Mouse (Mus musculus) urinary bladder, postnatal 36 days (tissue): ENCODE measurements around the gene Tmem82.

Source experiments
- DNase-seq, 2 experiments: peaks; one replicate each; pipeline ENCODE4 v3.0.0; 2022; ENCODE audit warnings: low spot score in 2 of 2, mixed read lengths in 1 of 2

The Tmem82 gene

GRCm38 (mm10) chr4:141618565-141619243 lies at the start of gene Tmem82:
TSS of gene Tmem82 (minus strand) at chr4:141618633.
- DNase-seq, result peak in 1 of 2 experiments; percentile 62

- DNase-seq, result no peak
Measured at GRCm38 (mm10) chr4:141664799-141665198, 46.4 kb upstream of the Tmem82 start, which contains the start of gene Plekhm2. TSS of gene Plekhm2 (minus strand) at chr4:141664899.

- peak; percentile 73 to 75 for DNase-seq
Measured at GRCm38 (mm10) chr4:141664011-141664745, 45.7 kb upstream of the Tmem82 start.

- DNase-seq, result peak in 1 of 2 experiments; percentile 22
Measured at GRCm38 (mm10) chr4:141663122-141663931, 44.9 kb upstream of the Tmem82 start.

GRCm38 (mm10) chr4:141660884-141661283 lies 42.5 kb upstream of the Tmem82 start:
- no peak for DNase-seq

- no peak for DNase-seq
Measured at GRCm38 (mm10) chr4:141659739-141660138, 41.3 kb upstream of the Tmem82 start.

- no peak for DNase-seq
Measured at GRCm38 (mm10) chr4:141658846-141659484, 40.5 kb upstream of the Tmem82 start.

- DNase-seq, result no peak
Measured at GRCm38 (mm10) chr4:141656932-141657331, 38.5 kb upstream of the Tmem82 start.

GRCm38 (mm10) chr4:141655908-141656608 lies 37.6 kb upstream of the Tmem82 start:
- DNase-seq, result peak in 1 of 2 experiments; percentile 44

- DNase-seq, result no peak
Measured at GRCm38 (mm10) chr4:141654509-141654908, 36.1 kb upstream of the Tmem82 start.

GRCm38 (mm10) chr4:141653813-141654212 lies 35.4 kb upstream of the Tmem82 start:
- DNase-seq, result no peak

- DNase-seq, result no peak
Measured at GRCm38 (mm10) chr4:141653044-141653443, 34.6 kb upstream of the Tmem82 start.

GRCm38 (mm10) chr4:141651944-141652343 lies 33.5 kb upstream of the Tmem82 start:
- no peak for DNase-seq

- no peak for DNase-seq
Measured at GRCm38 (mm10) chr4:141651286-141651685, 32.9 kb upstream of the Tmem82 start.

GRCm38 (mm10) chr4:141649244-141649643 lies 30.8 kb upstream of the Tmem82 start:
- DNase-seq, result no peak

- DNase-seq, result no peak
Measured at GRCm38 (mm10) chr4:141648262-141648661, 29.8 kb upstream of the Tmem82 start.

GRCm38 (mm10) chr4:141647187-141647586 lies 28.8 kb upstream of the Tmem82 start:
- no peak for DNase-seq

- DNase-seq, result no peak
Measured at GRCm38 (mm10) chr4:141645988-141646387, 27.6 kb upstream of the Tmem82 start.

GRCm38 (mm10) chr4:141643118-141643855 lies 24.9 kb upstream of the Tmem82 start:
- DNase-seq, result peak in 1 of 2 experiments; percentile 51
